Mouse (Mus musculus) B cell, adult 67 days (primary cell): Measurements from ENCODE around the gene Ints13. TPM values are rescaled to one million over a fixed set of nuclear protein-coding genes. Genes with fewer than 3 reads are reported as not detected.

Source experiments
- total RNA-seq, 2 experiments: library from RNA; stranded (reverse); gene quantifications; 4 replicates each; pipeline ENCODE4 v1.2.4; 2023

Ints13 gene
- total RNA-seq: 10 to 100 TPM; 70.0 to 80.7 TPM

GRCm38 (mm10) chr6:146577310-146578109 lies at the start of gene Ints13:
Gene Ints13, minus strand, starts transcription at chr6:146577835.

GRCm38 (mm10) chr6:146576903-146577302 lies 732 bp downstream of the Ints13 start, which contains the start of gene Fgfr1op2:
Gene Fgfr1op2, plus strand, starts transcription at chr6:146577203.

GRCm38 (mm10) chr6:146501866-146502804 lies 75.5 kb downstream of the Ints13 start, which contains the start of gene Itpr2:
Gene Itpr2, minus strand, starts transcription at chr6:146502223.

Other genes with a start within 250 kb of the Ints13 start
- 100 to 1,000 TPM; 184 to 193 TPM for gene Itpr2, start 75.6 kb downstream of the Ints13 start, total RNA-seq
- 10 to 100 TPM; 93.3 to 97.7 TPM for gene Fgfr1op2, start 632 bp downstream of the Ints13 start, total RNA-seq
- 10 to 100 TPM; 34.8 to 36.6 TPM for gene Med21, start 64.7 kb upstream of the Ints13 start, total RNA-seq
- gene Tm7sf3, start 65.0 kb upstream of the Ints13 start, total RNA-seq: 10 to 100 TPM in 1 of 2 experiments, 1 to 10 TPM in 1; 9.7 to 10.2 TPM
- 10 to 100 TPM; 15.3 to 16.3 TPM for gene Stk38l, start 147.2 kb upstream of the Ints13 start, total RNA-seq
- gene Arntl2, start 218.2 kb upstream of the Ints13 start, total RNA-seq: not detected